Mouse (Mus musculus): Measurements from ENCODE around the gene Ptgis.

Gene Ptgis

GRCm38 (mm10) chr2:167156118-167156715 lies 84.2 kb downstream of the Ptgis start:
- in situ Hi-C loops (cut with MboI, MseI) = no loop called here

- in situ Hi-C loops (cut with MboI, MseI) = no loop called here
Measured at GRCm38 (mm10) chr2:167155541-167155973, 84.8 kb downstream of the Ptgis start.

GRCm38 (mm10) chr2:167150880-167151279 lies 89.5 kb downstream of the Ptgis start:
- in situ Hi-C loops (cut with MboI, MseI) = no loop called here

- in situ Hi-C loops (cut with MboI, MseI) = no loop called here
Measured at GRCm38 (mm10) chr2:167150135-167150534, 90.3 kb downstream of the Ptgis start.

GRCm38 (mm10) chr2:167149035-167149434 lies 91.4 kb downstream of the Ptgis start:
- in situ Hi-C loops (cut with MboI, MseI) = no loop called here

- in situ Hi-C loops (cut with MboI, MseI) = no loop called here
Measured at GRCm38 (mm10) chr2:167147708-167148107, 92.7 kb downstream of the Ptgis start.

- in situ Hi-C loops (cut with MboI, MseI) = no loop called here
Measured at GRCm38 (mm10) chr2:167145904-167146303, 94.5 kb downstream of the Ptgis start.

- in situ Hi-C loops (cut with MboI, MseI) = no loop called here
Measured at GRCm38 (mm10) chr2:167144439-167145307, 95.7 kb downstream of the Ptgis start.

GRCm38 (mm10) chr2:167143914-167144313 lies 96.5 kb downstream of the Ptgis start:
- in situ Hi-C loops (cut with MboI, MseI) = no loop called here

- in situ Hi-C loops (cut with MboI, MseI) = no loop called here
Measured at GRCm38 (mm10) chr2:167142282-167142681, 98.1 kb downstream of the Ptgis start.

- in situ Hi-C loops (cut with MboI, MseI) = no loop called here
Measured at GRCm38 (mm10) chr2:167141810-167142209, 98.6 kb downstream of the Ptgis start.
